Mouse (Mus musculus) urinary bladder, postnatal 4 days (tissue): ENCODE data around the gene Rcbtb2.

ENCODE experiments used
- DNase-seq, 2 experiments: peaks; one replicate each; pipeline ENCODE4 v3.0.0; 2021 to 2022; ENCODE audit warnings: low spot score in 2 of 2

The Rcbtb2 gene

DNA sequence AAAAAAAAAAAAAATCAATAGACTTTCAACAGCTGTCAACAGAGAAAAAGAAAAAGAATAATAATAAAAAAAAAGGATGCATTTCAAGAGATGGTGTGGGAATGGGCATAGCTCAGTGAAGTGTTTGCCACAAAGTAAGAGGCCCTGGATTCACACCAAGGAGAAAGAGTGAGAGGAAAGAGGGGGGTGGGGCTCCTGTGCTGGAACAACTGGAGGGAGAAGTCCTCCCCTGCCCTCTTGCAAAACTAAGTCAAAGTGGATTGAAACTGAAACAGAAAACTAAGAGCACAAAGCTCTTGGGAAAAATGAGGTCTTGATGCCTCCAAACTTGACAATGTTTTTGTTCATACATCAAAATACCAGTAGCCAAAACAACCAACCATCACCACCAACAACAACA, 86.4 kb downstream of the Rcbtb2 start:
- no peak for DNase-seq

DNA sequence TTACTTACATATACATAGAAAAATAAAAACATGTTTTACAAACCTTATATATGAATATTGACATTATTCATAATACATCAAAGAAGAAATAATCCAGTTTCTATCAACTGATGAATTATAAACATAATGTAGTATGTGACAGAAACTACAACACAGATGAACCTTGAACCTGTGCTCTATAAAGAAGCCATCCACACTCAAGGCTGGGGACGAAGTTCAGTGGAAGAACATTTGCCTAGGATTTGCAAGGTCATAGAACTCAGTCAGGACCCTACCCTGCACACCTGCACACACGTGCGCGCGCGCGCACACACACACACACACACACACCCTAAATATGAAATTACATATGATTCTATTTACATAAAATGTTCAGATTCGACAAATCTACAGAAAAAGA, 87.4 kb downstream of the Rcbtb2 start:
- no peak for DNase-seq

GRCm38 (mm10) chr14:73211477-73211876, 88.6 kb downstream of the Rcbtb2 start:
- no peak for DNase-seq

DNA sequence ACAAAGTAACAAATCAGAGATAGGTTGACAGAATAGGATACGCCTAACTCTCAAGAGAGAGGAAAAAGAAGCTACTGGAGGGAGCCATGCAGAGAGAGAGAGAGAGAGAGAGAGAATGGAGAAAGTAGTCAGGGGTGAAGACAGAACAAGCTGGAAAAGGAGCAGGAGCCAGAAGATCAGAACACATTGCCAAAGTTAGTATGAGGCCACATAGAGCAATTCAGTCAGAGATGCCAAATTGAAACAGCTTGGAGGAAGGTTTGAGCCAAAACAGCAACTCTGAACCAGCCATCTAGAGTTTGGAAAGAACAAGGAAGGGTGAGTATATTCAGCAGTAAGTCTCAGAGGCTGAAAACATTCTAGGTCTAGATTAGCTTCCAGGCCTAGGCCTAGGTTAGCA, 94.2 kb downstream of the Rcbtb2 start:
- no peak for DNase-seq

- no peak for DNase-seq
These were observed 99.6 kb downstream of the Rcbtb2 start for GRCm38 (mm10) chr14:73222316-73222970.

DNA sequence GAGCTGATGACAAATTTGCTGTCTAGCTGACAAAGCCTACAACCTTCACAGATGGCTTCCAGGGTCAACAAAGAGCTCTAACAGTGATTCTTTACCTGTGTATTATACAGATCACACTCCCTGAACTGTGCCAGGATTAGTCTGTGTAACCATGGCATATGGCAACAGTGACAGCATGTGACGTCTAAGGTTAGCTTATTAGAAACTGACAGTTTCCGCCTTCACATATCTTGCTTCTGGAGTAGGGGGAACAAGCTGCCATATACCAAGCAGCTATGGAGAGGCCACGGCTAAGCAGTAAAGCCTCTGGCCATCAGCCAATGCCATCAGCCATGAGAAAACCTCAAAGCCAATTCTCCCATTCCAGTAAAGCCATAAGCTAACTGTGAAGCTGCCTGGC, 103.5 kb downstream of the Rcbtb2 start:
- DNase-seq = no peak

DNA sequence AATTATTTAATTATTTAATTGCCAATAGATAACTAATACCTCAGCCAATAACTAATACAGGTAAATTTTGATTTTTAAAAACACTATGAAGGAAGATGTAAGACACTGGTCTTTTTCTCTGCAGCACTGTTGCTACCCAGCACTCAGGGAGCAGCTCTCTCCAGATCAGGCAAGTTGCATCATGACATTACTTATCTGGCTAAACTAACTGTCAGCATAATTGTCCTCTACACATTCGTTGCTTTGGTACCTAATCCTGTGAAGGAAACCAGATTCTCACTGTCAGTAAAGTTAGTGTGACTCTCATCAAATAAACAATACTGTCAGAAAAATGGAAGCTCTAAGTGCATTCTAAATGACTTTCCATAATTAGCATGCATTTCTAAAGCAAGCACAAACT, 104.0 kb downstream of the Rcbtb2 start:
- DNase-seq = no peak

DNA sequence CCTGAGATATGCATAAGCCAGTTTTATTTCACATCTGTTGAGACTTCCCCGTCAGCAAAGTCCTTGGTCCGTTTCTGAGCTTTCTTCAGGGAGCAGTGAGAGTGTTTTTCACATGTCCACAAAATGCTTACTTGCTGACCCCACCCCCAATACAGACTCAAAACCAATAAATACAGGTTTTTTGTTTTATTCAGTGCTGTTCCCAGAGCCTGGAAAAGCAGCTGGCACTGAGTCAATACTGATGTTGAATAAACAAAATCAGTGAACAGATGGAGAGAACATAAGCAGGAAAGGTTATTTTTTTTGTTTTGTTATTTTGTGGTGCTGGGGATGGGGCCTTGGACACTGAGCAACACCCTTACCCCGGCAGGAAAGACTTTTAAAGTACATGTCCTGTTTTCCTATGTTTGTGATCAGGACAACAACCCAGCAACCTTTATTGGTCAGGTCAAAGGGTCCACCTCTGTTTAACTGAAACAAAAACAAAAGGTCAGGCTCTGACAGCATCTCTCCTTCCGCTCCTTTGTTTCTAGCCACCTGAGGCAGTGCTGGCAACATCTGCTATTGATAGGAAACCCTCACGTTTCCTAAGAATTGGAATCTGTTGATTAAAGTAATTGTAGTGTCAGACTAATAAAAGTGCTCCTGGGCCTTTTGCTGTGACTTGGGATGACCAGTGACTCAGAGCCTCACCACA, 108.6 kb downstream of the Rcbtb2 start:
- no peak for DNase-seq

DNA sequence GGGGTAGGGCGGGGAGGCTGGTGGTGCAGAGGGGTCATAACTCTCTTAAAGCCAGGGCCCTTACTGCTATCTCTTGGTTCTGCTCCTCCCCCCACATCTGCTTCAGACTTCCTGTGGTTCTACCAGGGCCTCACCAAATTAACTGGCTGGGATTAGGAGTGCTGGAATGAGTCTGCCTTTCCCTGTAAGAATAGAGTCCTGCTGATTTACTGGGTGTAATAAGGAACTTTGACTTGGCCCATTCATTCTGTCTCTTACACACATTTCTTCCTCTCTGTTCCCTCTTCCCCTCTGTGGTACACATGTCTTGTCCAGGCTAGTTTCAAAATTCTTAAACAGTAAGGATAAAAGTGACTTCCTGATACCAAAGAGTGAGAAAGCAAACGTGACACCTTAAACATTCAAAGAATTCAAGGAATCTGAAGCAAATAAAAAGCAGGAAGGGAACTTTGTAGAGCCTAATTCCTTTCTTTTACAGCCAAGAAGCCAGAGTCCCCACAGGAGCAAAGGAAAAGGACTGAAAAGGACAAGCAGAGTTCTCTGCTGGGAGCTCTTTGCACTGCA, 111.7 kb downstream of the Rcbtb2 start:
- DNase-seq = no peak

DNA sequence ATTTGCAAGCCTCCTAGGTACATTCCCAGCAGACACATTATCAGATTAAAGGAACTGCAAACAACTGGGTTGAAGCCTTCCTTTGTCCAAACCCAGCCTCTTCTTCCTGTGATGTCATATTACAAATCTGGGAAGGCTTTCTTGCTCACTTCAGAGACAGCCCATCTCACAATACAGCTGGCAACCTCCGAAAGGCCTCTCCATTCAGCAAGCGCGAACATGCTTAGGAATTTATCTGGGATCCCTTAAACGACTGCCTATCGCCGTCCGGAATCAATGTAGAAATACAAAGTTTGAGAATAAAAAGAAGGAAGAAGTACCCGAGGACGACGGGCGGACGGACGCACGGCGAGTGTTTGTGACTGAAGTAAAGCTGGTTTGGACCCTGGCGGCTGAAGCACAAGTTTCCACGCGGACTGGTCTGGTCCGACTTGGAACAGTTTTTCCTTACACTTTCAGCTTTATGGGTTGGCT, 115.0 kb downstream of the Rcbtb2 start, which contains the start of gene Lpar6:
Gene Lpar6, plus strand, starts transcription at position 48 of the 474 bp plus-strand sequence.
- peak; percentile 47 to 63 for DNase-seq

DNA sequence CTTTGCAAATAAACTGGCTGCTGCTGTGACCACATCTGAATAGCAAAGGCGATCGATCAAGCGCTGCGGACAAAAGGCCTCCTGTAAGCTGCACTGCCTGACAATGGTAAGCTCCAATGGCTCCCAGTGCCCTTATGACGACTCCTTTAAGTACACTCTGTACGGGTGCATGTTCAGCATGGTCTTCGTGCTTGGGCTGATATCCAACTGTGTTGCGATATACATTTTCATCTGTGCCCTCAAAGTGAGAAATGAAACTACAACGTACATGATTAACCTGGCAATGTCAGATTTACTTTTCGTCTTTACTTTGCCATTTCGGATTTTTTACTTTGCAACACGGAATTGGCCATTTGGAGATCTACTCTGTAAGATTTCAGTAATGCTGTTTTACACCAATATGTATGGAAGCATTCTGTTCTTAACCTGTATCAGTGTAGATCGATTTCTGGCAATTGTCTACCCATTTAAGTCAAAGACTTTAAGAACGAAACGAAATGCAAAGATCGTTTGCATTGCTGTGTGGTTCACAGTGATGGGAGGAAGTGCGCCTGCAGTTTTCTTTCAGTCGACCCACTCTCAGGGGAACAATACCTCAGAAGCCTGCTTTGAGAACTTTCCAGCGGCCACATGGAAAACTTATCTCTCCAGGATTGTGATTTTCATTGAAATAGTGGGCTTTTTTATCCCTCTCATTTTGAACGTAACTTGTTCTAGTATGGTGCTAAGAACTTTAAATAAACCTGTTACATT, 115.8 kb downstream of the Rcbtb2 start:
- no peak for DNase-seq

- DNase-seq = no peak
These were observed 116.5 kb downstream of the Rcbtb2 start for GRCm38 (mm10) chr14:73239291-73239690.

- no peak for DNase-seq
These were observed 117.0 kb downstream of the Rcbtb2 start for GRCm38 (mm10) chr14:73239857-73240256.

- DNase-seq = no peak
These were observed 121.3 kb downstream of the Rcbtb2 start for GRCm38 (mm10) chr14:73244061-73244597.

- no peak for DNase-seq
These were observed 127.2 kb downstream of the Rcbtb2 start for GRCm38 (mm10) chr14:73250056-73250455.

DNA sequence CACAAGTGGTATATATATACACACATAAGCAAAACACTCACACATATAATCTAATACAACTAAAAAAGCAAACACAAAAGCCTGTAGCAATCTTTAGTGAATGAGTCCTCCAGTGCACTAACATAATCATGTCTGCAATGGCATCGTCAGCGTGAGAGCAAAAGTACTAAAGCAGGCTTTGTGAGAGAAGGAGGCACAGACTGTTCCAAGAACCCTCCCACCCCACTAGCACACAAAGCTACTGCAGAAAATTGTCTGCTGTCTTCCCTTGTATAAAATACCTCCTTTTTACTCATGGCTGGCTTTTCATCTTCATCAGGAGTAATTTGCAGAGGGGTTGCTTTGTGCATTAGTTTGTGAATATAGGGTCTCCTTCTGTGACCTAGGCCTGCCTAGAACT, 129.4 kb downstream of the Rcbtb2 start:
- no peak for DNase-seq

GRCm38 (mm10) chr14:73253453-73254251, 130.8 kb downstream of the Rcbtb2 start:
- no peak for DNase-seq

DNA sequence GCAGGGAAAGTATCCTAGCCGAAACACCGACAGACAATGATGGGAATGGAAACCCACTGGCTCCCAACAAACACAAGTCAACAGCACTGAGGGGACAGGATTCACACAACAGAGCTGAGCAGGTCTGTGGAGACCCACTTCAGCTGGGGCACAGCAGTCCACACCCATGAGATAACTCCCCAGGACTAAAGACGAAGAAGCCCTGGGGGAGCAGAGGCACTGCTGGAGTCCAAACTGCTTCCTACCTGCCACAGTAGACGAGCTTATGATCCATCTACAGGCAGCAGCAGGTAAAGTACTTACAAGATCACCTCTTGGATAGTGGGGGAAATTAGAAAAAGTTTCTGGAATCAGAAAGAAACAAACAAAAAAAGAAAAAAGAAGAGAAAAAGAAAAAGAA, 131.6 kb downstream of the Rcbtb2 start:
- DNase-seq = no peak

DNA sequence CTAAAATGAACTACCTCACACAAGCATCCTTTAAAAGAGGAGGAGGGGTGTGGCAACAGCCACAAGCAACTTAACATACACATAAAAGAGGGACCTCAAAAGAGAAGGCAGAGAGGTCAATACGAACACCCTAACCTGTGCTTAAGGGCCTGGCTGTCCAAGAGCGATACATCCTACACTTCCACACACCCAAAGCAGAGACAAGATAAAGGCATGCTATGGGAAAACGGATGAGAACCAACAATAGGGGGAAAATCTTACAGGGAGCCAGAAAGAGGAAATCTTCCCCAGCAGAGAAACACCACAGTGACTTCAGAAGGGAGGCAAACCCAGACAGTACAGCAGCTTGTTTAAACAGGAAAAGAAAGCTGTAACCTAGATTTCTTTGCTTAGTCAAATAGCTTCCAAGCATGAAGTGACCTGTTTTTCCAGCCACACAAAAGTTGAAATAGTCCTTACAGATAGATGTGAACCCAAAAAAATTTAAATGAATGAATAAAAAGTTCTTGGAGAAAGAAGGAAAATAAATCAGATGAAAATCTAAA, 132.7 kb downstream of the Rcbtb2 start:
- DNase-seq = no peak

DNA sequence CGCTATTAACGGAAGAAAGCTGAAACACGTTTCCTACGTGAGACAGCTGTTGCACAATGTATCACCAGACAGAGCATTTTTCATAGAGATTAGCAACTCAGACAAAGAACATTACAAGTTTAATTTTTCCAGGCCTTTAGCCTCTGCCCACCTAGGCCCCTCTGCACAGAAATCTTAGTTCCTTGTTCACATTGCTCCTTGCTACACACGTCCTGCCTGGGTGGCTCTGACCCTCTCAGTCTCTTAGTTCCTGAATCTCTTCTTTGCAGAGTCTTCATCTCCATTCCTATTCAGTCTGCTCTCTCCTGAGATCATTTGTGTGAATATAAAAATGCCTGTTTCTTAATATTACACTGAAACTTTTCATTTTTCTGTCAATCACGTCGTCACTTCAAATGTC, 134.5 kb downstream of the Rcbtb2 start:
- no peak for DNase-seq
